Mouse (Mus musculus) WW6 (cell line): ENCODE results near the gene Ddx20.
"Not testable (repeated sequence)": the region's sequence is repeated elsewhere in the genome, so short reads cannot be mapped to it uniquely, and the experiment has no call there.

Experiments
- DNase-seq: peaks from one replicate; pipeline ENCODE4 v3.0.0-alpha.2; 2013; ENCODE audit warnings: low read depth, low spot score

The Ddx20 gene

GRCm38 (mm10) chr3:105705561-105705960, 18.2 kb upstream of the Ddx20 start:
- DNase-seq: no peak

GRCm38 (mm10) chr3:105705061-105705549, 17.7 kb upstream of the Ddx20 start:
- no peak for DNase-seq

GRCm38 (mm10) chr3:105704031-105705008, 16.9 kb upstream of the Ddx20 start, which contains the start of gene Inka2:
Inka2 (plus strand) TSS chr3:105704599.
- DNase-seq: peak; percentile 70

- DNase-seq: no peak
These were observed 16.2 kb upstream of the Ddx20 start for GRCm38 (mm10) chr3:105703571-105703970.

GRCm38 (mm10) chr3:105701399-105701798, 14.0 kb upstream of the Ddx20 start:
- no peak for DNase-seq

- not testable (repeated sequence) for DNase-seq
These were observed 13.4 kb upstream of the Ddx20 start for GRCm38 (mm10) chr3:105700786-105701185.

GRCm38 (mm10) chr3:105699241-105699933, 12.0 kb upstream of the Ddx20 start:
- DNase-seq: no peak

- no peak for DNase-seq
These were observed 10.9 kb upstream of the Ddx20 start for GRCm38 (mm10) chr3:105698311-105698710.

- no peak for DNase-seq
These were observed 9.7 kb upstream of the Ddx20 start for GRCm38 (mm10) chr3:105697148-105697441.

- DNase-seq: no peak
These were observed 9.2 kb upstream of the Ddx20 start for GRCm38 (mm10) chr3:105696387-105697147.

- DNase-seq: no peak
These were observed 8.4 kb upstream of the Ddx20 start for GRCm38 (mm10) chr3:105695476-105696386.

GRCm38 (mm10) chr3:105693327-105694080, 6.1 kb upstream of the Ddx20 start:
- no peak for DNase-seq

- DNase-seq: no peak
These were observed 1.2 kb upstream of the Ddx20 start for GRCm38 (mm10) chr3:105688536-105688935.

GRCm38 (mm10) chr3:105686394-105687323, 715 bp downstream of the Ddx20 start:
- DNase-seq: no peak

GRCm38 (mm10) chr3:105680346-105680745, 7.0 kb downstream of the Ddx20 start:
- DNase-seq: no peak

- DNase-seq: no peak
These were observed 11.4 kb downstream of the Ddx20 start for GRCm38 (mm10) chr3:105675932-105676331.

GRCm38 (mm10) chr3:105674595-105675218, 12.7 kb downstream of the Ddx20 start:
- DNase-seq: peak; percentile 45

- no peak for DNase-seq
These were observed 16.6 kb downstream of the Ddx20 start for GRCm38 (mm10) chr3:105670801-105671200.
